Mouse (Mus musculus) stomach, postnatal 0 days (tissue): ENCODE measurements around the gene Dbp. TPM values are rescaled to one million over a fixed set of nuclear protein-coding genes. Genes with fewer than 3 reads are reported as not detected.
A peak's percentile ranks its signal among the peaks of the same experiment; 100 is the strongest.

ENCODE experiments used
- ATAC-seq: fragments of 200-750 bp; cut with Nextera tagmentation; 2 replicates; pipeline ENCODE4 v1.8.0; 2017; ENCODE audit not compliant: low FRiP score, low TSS enrichment
- DNase-seq: peaks from one replicate; pipeline ENCODE4 v3.0.0-alpha.2; 2016; ENCODE audit warnings: low spot score
- H3K27ac ChIP-seq: fragments of 300-500 bp; sonication (generic); replicated peaks from 2 replicates; pipeline ENCODE4 v1.5.1; 2014; ENCODE audit warnings: mild to moderate bottlenecking, control low read depth
- H3K27me3 ChIP-seq: fragments of 300-500 bp; sonication (generic); 2 replicates; pipeline ENCODE4 v1.6.1; 2014; ENCODE audit warnings: low read length; ENCODE audit not compliant: control insufficient read depth, insufficient read depth
- H3K36me3 ChIP-seq: fragments of 300-500 bp; sonication (generic); 2 replicates; pipeline ENCODE4 v1.6.1; 2014; ENCODE audit warnings: low read length, mixed read lengths; ENCODE audit not compliant: control insufficient read depth, insufficient read depth
- H3K4me1 ChIP-seq: fragments of 300-500 bp; sonication (generic); replicated peaks from 2 replicates; pipeline ENCODE4 v1.6.1; 2014; ENCODE audit warnings: antibody characterized with exemption; ENCODE audit not compliant: control insufficient read depth, insufficient read depth
- H3K4me2 ChIP-seq: fragments of 300-500 bp; sonication (generic); replicated peaks from 2 replicates; pipeline ENCODE4 v1.6.1; 2014; ENCODE audit warnings: low read depth, mild to moderate bottlenecking, control low read depth, moderate library complexity
- H3K4me3 ChIP-seq: fragments of 300-500 bp; sonication (generic); 2 replicates; pipeline ENCODE4 v1.5.1; 2014; ENCODE audit warnings: low read depth, low read length, control low read depth
- H3K9ac ChIP-seq: fragments of 300-500 bp; sonication (generic); 2 replicates; pipeline ENCODE4 v1.6.1; 2014; ENCODE audit warnings: mild to moderate bottlenecking, low read length, control low read depth, mixed read lengths
- H3K9me3 ChIP-seq: fragments of 300-500 bp; sonication (generic); 2 replicates; pipeline ENCODE4 v1.6.1; 2016; ENCODE audit warnings: low read length; ENCODE audit not compliant: control insufficient read depth
- CTCF ChIP-seq: IDR thresholded peaks from 2 replicates; pipeline ENCODE4 v1.5.1; 2016; ENCODE audit warnings: antibody characterized with exemption, low read depth, mild to moderate bottlenecking, moderate library complexity
- EP300 ChIP-seq: optimal IDR thresholded peaks from 2 replicates; pipeline ENCODE3; 2016; ENCODE audit warnings: antibody characterized with exemption
- WGBS: fragments of 180-500 bp; shearing (Covaris S2); extraction: QIAGEN DNeasy Blood & Tissue Kit; methylation state at CpG from one replicate; pipeline ENCODE4 v1.1.7; 2014; 5-methylcytosine and 5-hydroxymethylcytosine counted together
- polyA plus RNA-seq: library from polyadenylated mRNA; unstranded; fragments of >200 nt; fragmentation: Nextera tagmentation; extraction: Ambion mirVana; gene quantifications from 2 replicates; pipeline ENCODE4 v1.2.1, GENCODE M21; 2015

The Dbp gene
- polyA plus RNA-seq, 1 experiment from 2014 or later, result 8.8 TPM

DNA sequence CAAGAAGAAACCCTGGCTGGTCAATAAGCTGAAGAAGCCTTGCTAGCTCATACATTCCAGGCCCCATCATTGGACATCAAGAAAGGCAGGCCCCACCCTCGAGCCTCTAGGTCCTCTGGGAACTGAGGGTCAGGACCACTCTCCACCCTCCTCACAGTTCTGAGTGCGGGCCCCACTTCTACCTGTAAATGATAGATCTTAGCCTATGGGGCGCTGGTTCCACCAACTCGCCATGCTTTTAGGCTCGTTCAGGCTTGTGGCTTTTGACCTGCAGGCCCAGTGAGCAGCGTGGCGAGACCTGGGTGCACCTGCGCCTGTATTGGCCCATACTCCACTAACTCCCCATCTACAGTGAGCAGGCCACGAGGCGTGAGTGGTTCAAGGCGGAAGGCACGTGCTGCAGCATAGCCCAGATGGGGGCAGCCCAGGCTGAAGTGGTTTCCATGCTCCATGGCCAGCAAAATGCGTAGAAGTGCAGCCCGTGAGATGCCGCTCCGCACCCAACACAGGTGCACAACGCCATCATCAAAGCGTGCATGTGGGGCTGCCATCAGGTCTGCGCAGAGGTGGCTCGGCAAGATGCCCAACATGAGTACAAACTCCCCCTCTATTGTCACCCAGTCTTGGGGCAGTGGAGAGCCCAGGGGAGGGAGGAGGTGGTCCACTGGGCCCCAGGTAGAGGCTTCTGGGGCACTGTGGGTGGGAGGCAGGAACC, 5.7 kb downstream of the Dbp start:
- 85% methylated on average over 20 of the region's 20 CpGs for WGBS
- no peak overlapping the region for H3K4me3 ChIP-seq
- ATAC-seq, result no peak
- peaks cover 13% of the 10 kb centered on the region; the same call in 1 of the 2 replicates for H3K4me1 ChIP-seq
- H3K9ac ChIP-seq, result no peak overlapping the region
- no peaks in the 10 kb centered on the region for H3K27me3 ChIP-seq
- peak; percentile 14 for DNase-seq
- H3K36me3 ChIP-seq, result peaks cover 27% of the 10 kb centered on the region
- no peaks in the 10 kb centered on the region for H3K9me3 ChIP-seq
- no peak overlapping the region for H3K27ac ChIP-seq
- TF ChIP-seq EP300, result no peak
- no peak for TF ChIP-seq CTCF
- H3K4me2 ChIP-seq, result no peak overlapping the region

DNA sequence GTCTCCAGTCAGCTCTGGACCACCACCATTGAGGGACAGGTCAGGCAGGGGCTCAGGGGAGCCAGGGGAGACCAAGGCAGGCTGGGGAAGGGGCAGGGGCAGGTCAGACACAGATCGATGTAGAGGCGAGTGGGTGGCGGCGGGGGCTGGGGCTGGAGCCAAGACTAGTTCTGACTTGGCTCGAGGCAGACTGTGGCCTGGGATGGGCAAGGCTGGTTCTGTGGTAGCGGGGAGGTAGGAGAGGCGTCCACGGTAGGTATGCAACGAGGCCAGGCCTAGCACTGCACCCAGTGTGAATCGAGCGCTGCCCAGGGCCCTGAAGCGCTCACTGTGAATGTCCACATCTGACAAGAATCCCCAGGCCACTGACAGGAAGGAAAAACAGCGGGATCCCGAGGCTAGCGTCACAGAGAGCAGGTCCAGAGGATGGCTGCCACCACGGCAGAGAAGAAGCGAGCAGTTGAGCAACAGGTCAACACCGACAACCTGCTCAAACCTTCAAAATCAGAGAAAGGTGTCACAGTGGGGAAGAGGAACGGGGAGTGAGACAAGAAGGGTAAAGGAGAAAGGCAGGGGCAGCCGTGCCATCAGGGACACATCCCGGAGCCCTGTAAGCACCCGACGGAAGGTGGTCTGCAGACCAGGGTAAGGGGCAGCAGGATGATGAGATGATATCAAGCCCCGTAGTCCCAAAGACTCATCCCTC, 6.6 kb downstream of the Dbp start:
- H3K36me3 ChIP-seq, result peaks cover 27% of the 10 kb centered on the region
- H3K4me1 ChIP-seq, result peaks cover 19% of the 10 kb centered on the region
- no peak overlapping the region for H3K9ac ChIP-seq
- H3K9me3 ChIP-seq, result no peaks in the 10 kb centered on the region
- H3K27ac ChIP-seq, result no peak overlapping the region
- TF ChIP-seq CTCF (no peak), EP300 (no peak)
- H3K27me3 ChIP-seq, result no peaks in the 10 kb centered on the region
- no peak overlapping the region for H3K4me3 ChIP-seq
- ATAC-seq (no peak), DNase-seq (no peak)
- H3K4me2 ChIP-seq, result no peak overlapping the region
- 88% methylated on average over 23 of the region's 24 CpGs for WGBS

DNA sequence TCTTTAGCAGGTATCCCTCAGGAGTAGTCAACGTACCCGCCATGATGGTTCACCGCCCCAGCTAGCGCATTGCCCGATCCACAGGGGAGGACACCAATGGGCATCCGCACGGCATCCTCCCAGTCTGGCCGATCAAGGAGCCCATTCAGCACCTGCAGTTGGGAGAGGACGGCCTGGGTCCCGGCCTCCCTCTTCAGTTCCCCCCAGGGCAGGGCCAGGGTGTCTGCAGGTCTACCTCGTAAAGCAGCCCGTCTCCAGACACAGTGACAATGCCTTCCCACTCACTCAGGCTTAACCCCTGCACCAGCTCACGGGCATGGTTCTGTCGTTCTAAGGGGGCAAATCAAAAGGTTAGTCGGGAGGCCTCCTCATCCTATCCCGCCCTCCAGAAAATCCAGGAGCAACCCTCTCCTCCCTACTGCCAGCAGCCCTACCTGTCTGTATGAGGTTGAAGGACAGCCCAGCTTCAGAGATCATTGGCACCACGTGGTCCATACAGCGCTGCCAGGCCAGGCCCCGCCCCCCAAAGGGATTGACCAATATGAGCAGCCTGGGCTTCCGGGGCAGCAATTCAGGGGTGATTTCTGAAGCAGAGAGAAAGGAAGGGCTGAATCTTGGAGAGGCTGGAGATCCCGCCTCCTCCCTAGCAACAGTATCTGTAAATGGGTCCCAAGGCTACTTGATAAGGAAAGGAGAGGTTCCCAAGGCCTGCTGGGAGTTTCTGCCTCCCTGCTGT, 7.3 kb downstream of the Dbp start:
- H3K36me3 ChIP-seq, result peaks cover 27% of the 10 kb centered on the region
- 78% methylated on average over 19 of the region's 21 CpGs for WGBS
- no peaks in the 10 kb centered on the region for H3K9me3 ChIP-seq
- DNase-seq, result peak; percentile 94
- no peak overlapping the region; the same call in 1 of the 2 replicates for H3K27ac ChIP-seq
- TF ChIP-seq CTCF (no peak), EP300 (no peak)
- no peak overlapping the region for H3K4me2 ChIP-seq
- no peaks in the 10 kb centered on the region for H3K27me3 ChIP-seq
- peaks cover 20% of the 10 kb centered on the region for H3K4me1 ChIP-seq
- no peak overlapping the region for H3K9ac ChIP-seq
- no peak overlapping the region for H3K4me3 ChIP-seq
- peak; percentile 57 for ATAC-seq

DNA sequence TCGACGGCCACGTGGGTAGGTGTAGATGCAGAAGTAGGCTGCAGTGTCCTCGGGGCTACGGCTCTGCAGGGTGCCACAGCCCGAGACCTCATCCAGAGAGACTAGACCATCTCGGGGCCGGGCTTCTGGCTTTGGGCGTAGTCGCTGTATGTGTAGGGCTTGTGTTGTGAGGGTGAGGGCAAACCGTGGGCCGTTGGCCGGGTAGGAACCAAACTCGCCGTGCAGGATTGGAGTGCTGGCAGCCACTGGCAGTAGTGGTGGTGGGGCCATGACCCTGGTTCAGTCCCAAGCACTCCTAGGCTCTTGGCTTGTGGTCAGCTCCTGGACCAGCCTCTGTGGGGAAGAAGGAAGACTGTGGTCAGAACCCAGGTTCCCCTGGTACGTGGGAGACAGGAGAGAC, 8.5 kb downstream of the Dbp start:
- H3K4me3 ChIP-seq, result peak overlapping the region; percentile 67; the same call in 1 of the 2 replicates
- H3K27me3 ChIP-seq, result no peaks in the 10 kb centered on the region
- TF ChIP-seq CTCF (no peak), EP300 (no peak)
- 80% methylated on average over 16 of the region's 16 CpGs for WGBS
- peak overlapping the region; percentile 82 for H3K27ac ChIP-seq
- peak overlapping the region; percentile 87; the same call in 1 of the 2 replicates for H3K9ac ChIP-seq
- no peaks in the 10 kb centered on the region for H3K9me3 ChIP-seq
- peak; percentile 41 for DNase-seq
- H3K4me1 ChIP-seq, result peaks cover 17% of the 10 kb centered on the region
- peaks cover 27% of the 10 kb centered on the region for H3K36me3 ChIP-seq
- H3K4me2 ChIP-seq, result peak overlapping the region; percentile 91
- no peak for ATAC-seq

DNA sequence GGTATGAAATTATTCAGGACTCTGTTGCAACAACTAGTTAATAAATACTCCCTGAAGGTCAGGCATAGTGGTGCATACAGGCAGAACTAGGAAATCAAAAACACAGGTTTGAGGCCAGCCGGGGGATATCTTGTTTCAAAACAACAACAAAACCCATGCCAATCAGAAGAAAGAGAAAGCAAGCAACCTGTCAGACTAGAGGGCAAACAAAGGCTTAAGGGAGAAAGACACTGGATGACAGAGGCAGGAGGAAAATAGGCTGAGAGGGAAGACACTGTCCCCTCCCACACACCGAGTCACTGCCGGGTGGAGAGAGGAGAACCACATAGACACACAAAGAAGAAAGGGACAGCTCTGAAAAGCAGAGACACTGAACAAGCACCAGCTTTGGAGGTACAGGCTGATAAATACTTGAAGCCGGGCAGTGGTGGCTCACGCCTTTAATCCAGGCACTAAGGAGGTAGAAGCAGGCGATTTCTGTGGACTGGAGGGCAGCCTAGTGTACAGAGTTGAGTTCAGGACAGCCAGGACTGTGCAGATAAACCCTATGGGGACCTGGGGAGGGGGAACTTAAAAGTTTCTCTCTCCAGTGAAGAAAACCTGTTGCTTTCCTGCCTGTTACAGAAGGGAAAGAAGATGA, 9.1 kb downstream of the Dbp start:
- peak overlapping the region; percentile 82 for H3K27ac ChIP-seq
- H3K9me3 ChIP-seq, result no peaks in the 10 kb centered on the region
- peak overlapping the region; percentile 87 for H3K9ac ChIP-seq
- no peak for TF ChIP-seq EP300
- no peak for TF ChIP-seq CTCF
- no peak for ATAC-seq
- peak overlapping the region; percentile 67 for H3K4me3 ChIP-seq
- peaks cover 13% of the 10 kb centered on the region for H3K4me1 ChIP-seq
- peaks cover 27% of the 10 kb centered on the region for H3K36me3 ChIP-seq
- 58% methylated on average over 6 of the region's 6 CpGs for WGBS
- peak; percentile 17 for DNase-seq
- peak overlapping the region; percentile 91 for H3K4me2 ChIP-seq
- no peaks in the 10 kb centered on the region for H3K27me3 ChIP-seq
